Mouse (Mus musculus) bone marrow macrophage, adult 2 months (primary cell): ENCODE data around the gene Adat3. TPM values are rescaled to one million over a fixed set of nuclear protein-coding genes. Genes with fewer than 3 reads are reported as not detected.
A peak's percentile ranks its signal among the peaks of the same experiment; 100 is the strongest.

Experiments
- H3K27ac ChIP-seq: 2 replicates; pipeline ENCODE4 v1.5.1; 2012; ENCODE audit warnings: low read depth, low read length; ENCODE audit not compliant: insufficient read depth
- H3K4me1 ChIP-seq: 2 replicates; pipeline ENCODE4 v1.6.1; 2012; ENCODE audit warnings: low read length; ENCODE audit not compliant: control insufficient read depth, insufficient read depth
- H3K4me3 ChIP-seq: 2 replicates; pipeline ENCODE4 v1.5.1; 2012; ENCODE audit warnings: mild to moderate bottlenecking, low read length, moderate library complexity; ENCODE audit not compliant: insufficient read depth
- CTCF ChIP-seq: IDR thresholded peaks from 2 replicates; pipeline ENCODE4 v1.5.1; 2012; ENCODE audit warnings: low read depth, mild to moderate bottlenecking, low read length, moderate library complexity
- POLR2A ChIP-seq: IDR thresholded peaks from 2 replicates; pipeline ENCODE4 v1.6.1; 2012; ENCODE audit warnings: mild to moderate bottlenecking, low read depth, low read length, borderline replicate concordance
- polyA plus RNA-seq: library from polyadenylated mRNA; stranded (reverse); fragments of >200 nt; gene quantifications from 2 replicates; pipeline ENCODE4 v1.2.4, GENCODE M21; 2012; ENCODE audit not compliant: missing spikeins, insufficient read depth, insufficient read length

The Adat3 gene
- polyA plus RNA-seq, 1 experiment = 3.2 TPM

GRCm38 (mm10) chr10:80609269-80609924 is 6.7 kb downstream of the Adat3 start:
- no peak overlapping the region for H3K27ac ChIP-seq

GRCm38 (mm10) chr10:80610116-80610785 is 7.6 kb downstream of the Adat3 start:
- peaks cover 11% of the 10 kb centered on the region for H3K4me1 ChIP-seq
- no peak overlapping the region for H3K4me3 ChIP-seq
- H3K27ac ChIP-seq = no peak overlapping the region
- no peak for TF ChIP-seq CTCF
- TF ChIP-seq POLR2A = no peak

More at GRCm38 (mm10) chr10:80609269-80609924, 6.7 kb downstream of the Adat3 start:
- H3K4me3 ChIP-seq = no peak overlapping the region
- H3K4me1 ChIP-seq = peaks cover 14% of the 10 kb centered on the region
- TF ChIP-seq CTCF = no peak
- TF ChIP-seq POLR2A = no peak

GRCm38 (mm10) chr10:80611024-80611423 is 8.3 kb downstream of the Adat3 start:
- peaks cover 11% of the 10 kb centered on the region for H3K4me1 ChIP-seq
- H3K27ac ChIP-seq = no peak overlapping the region
- no peak overlapping the region for H3K4me3 ChIP-seq
- peak; percentile 97 for TF ChIP-seq CTCF
- TF ChIP-seq POLR2A = no peak

- Histone ChIP-seq H3K4me1 (peaks cover 11% of the 10 kb centered on the region), H3K4me3 (no peak overlapping the region), H3K27ac (no peak overlapping the region)
- TF ChIP-seq CTCF (no peak), POLR2A (no peak)
Observed at GRCm38 (mm10) chr10:80611905-80612304, 9.2 kb downstream of the Adat3 start.

- TF ChIP-seq CTCF (no peak), POLR2A (no peak)
- Histone ChIP-seq H3K4me1 (peaks cover 26% of the 10 kb centered on the region), H3K27ac (no peak overlapping the region)
Observed at GRCm38 (mm10) chr10:80613821-80614220, 11.1 kb downstream of the Adat3 start.

GRCm38 (mm10) chr10:80614351-80614750 is 11.7 kb downstream of the Adat3 start:
- no peak overlapping the region for H3K4me3 ChIP-seq
- TF ChIP-seq CTCF (no peak), POLR2A (no peak)
- peaks cover 26% of the 10 kb centered on the region for H3K4me1 ChIP-seq
- no peak overlapping the region for H3K27ac ChIP-seq

More at GRCm38 (mm10) chr10:80613821-80614220, 11.1 kb downstream of the Adat3 start:
- H3K4me3 ChIP-seq = no peak overlapping the region

- H3K27ac ChIP-seq = no peak overlapping the region
- H3K4me1 ChIP-seq = peaks cover 20% of the 10 kb centered on the region
- TF ChIP-seq POLR2A (no peak), CTCF (no peak)
- no peak overlapping the region for H3K4me3 ChIP-seq
Observed at GRCm38 (mm10) chr10:80618181-80618580, 15.5 kb downstream of the Adat3 start.

- Histone ChIP-seq H3K27ac (no peak overlapping the region), H3K4me1 (peaks cover 24% of the 10 kb centered on the region), H3K4me3 (no peak overlapping the region)
- no peak for TF ChIP-seq POLR2A
- no peak for TF ChIP-seq CTCF
Observed at GRCm38 (mm10) chr10:80619465-80620244, 17.0 kb downstream of the Adat3 start.

GRCm38 (mm10) chr10:80620365-80620764 is 17.7 kb downstream of the Adat3 start:
- Histone ChIP-seq H3K4me1 (peaks cover 24% of the 10 kb centered on the region), H3K27ac (no peak overlapping the region), H3K4me3 (no peak overlapping the region)
- TF ChIP-seq CTCF (no peak), POLR2A (no peak)
